Mouse (Mus musculus) liver, adult 2 months (tissue): ENCODE data around the gene Zfp951.
"Not testable (repeated sequence)": the region's sequence is repeated elsewhere in the genome, so short reads cannot be mapped to it uniquely, and the experiment has no call there.

Experiments used
- CTCF ChIP-seq: fragments of 200-500 bp; IDR thresholded peaks from 2 replicates; pipeline ENCODE4 v1.5.1; 2011; ENCODE audit warnings: low read depth, low read length, control low read depth
- POLR2A ChIP-seq: fragments of 200-500 bp; IDR thresholded peaks from 2 replicates; pipeline ENCODE4 v1.6.1; 2011; ENCODE audit warnings: low read length, control low read depth; ENCODE audit not compliant: insufficient read depth; ENCODE audit errors: extremely low read depth

- TF ChIP-seq CTCF, POLR2A: not testable (repeated sequence)
These were observed 5.3 kb downstream of the Zfp951 start for GRCm38 (mm10) chr5:104854546-104854945.
